Mouse (Mus musculus): ENCODE measurements around the gene Mettl21e. TPM values are rescaled to one million over a fixed set of nuclear protein-coding genes. Genes with fewer than 3 reads are reported as not detected.

Mettl21e gene
- polyA plus RNA-seq, 1 experiment from 2014 or later, result 0.47 TPM

DNA sequence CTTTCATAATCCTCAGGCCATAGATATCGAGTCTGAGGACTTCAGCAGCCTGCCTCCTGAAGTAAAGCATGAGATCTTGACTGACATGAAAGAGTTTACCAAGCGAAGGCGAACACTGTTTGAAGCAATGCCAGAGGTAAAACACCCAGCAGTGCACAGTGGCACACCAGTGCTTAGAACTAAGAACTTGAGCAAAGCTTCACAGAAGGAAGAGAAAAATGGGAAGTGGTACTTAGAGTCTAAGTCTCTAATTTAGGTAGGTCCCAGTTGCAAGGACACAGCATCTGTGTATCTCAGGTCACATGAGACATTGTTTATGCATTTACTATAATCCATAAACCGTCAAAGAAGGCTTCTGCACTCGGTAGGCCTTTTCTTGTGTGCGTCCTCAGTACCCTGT lies 56.9 kb downstream of the Mettl21e start:
- H3K4me2 ChIP-seq (ENCODE audit: low read depth, low read length), result no peak overlapping the region
- no peak overlapping the region for H3K4me3 ChIP-seq (ENCODE audit: low read depth, low read length)
- no peak overlapping the region for H3K27ac ChIP-seq (ENCODE audit: low read length)
- ATAC-seq (ENCODE audit: low read depth), result no peak
- H3K27me3 ChIP-seq (ENCODE audit: control insufficient read depth, insufficient read depth, low read depth, low read length), result no peaks in the 10 kb centered on the region
- H3K4me1 ChIP-seq (ENCODE audit: control insufficient read depth, low read depth, low read length), result no peaks in the 10 kb centered on the region
- no peaks in the 10 kb centered on the region for H3K9me3 ChIP-seq (replicated peaks; ENCODE audit: control insufficient read depth, low read length)
- 75% methylated on average over 6 of the region's 6 CpGs for WGBS (ENCODE audit: insufficient replicate concordance)
- H3K36me3 ChIP-seq (ENCODE audit: control insufficient read depth, insufficient read depth), result peaks cover 7% of the 10 kb centered on the region
- no peak overlapping the region for H3K9ac ChIP-seq (ENCODE audit: low read depth, low read length)

- no peaks in the 10 kb centered on the region for H3K9me3 ChIP-seq (replicated peaks; ENCODE audit: control insufficient read depth, low read length)
- no peak for ATAC-seq (ENCODE audit: low read depth)
- H3K36me3 ChIP-seq (ENCODE audit: control insufficient read depth, insufficient read depth), result peaks cover 5% of the 10 kb centered on the region
- WGBS (ENCODE audit: insufficient replicate concordance), result 51% methylated on average over 6 of the region's 6 CpGs
- no peaks in the 10 kb centered on the region for H3K27me3 ChIP-seq (ENCODE audit: control insufficient read depth, insufficient read depth, low read depth, low read length)
- H3K4me1 ChIP-seq (ENCODE audit: control insufficient read depth, low read depth, low read length), result no peaks in the 10 kb centered on the region
- no peak overlapping the region for H3K27ac ChIP-seq (ENCODE audit: low read length)
- no peak overlapping the region for H3K4me2 ChIP-seq (ENCODE audit: low read depth, low read length)
- H3K9ac ChIP-seq (ENCODE audit: low read depth, low read length), result no peak overlapping the region
- H3K4me3 ChIP-seq (ENCODE audit: low read depth, low read length), result no peak overlapping the region
Observed at GRCm38 (mm10) chr1:44158317-44158716, 60.4 kb downstream of the Mettl21e start.

DNA sequence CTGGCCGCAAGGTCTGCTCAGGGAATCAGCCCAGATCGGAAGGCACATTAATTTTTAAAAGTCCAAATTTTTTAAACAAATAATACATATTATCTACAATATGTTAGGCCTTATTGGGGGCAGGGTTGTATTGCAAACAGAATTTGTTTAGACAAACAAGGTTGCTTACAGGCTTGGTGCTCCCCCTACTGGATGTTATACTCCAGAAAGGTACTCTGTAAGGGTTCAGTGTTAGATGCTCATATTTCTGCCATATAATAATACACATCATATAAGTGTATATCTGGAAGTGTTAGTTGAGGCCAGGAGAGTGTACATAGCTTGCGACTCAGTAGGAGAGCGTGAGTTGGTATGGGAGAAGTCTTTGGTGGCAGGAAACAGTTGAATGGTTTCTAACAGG lies 63.5 kb downstream of the Mettl21e start:
- Histone ChIP-seq H3K27me3 (ENCODE audit: control insufficient read depth, insufficient read depth, low read depth, low read length) (no peaks in the 10 kb centered on the region), H3K36me3 (ENCODE audit: control insufficient read depth, insufficient read depth) (no peaks in the 10 kb centered on the region), H3K4me3 (ENCODE audit: low read depth, low read length) (no peak overlapping the region), H3K4me1 (ENCODE audit: control insufficient read depth, low read depth, low read length) (no peaks in the 10 kb centered on the region), H3K9me3 (replicated peaks; ENCODE audit: control insufficient read depth, low read length) (no peaks in the 10 kb centered on the region), H3K27ac (ENCODE audit: low read length) (no peak overlapping the region), H3K4me2 (ENCODE audit: low read depth, low read length) (no peak overlapping the region), H3K9ac (ENCODE audit: low read depth, low read length) (no peak overlapping the region)
- ATAC-seq (ENCODE audit: low read depth), result no peak
- WGBS (ENCODE audit: insufficient replicate concordance), result 85% methylated on average over 4 of the region's 4 CpGs

Other genes starting within 250 kb of the Mettl21e start
- gene Mettl21c, start 198.9 kb downstream of the Mettl21e start, polyA plus RNA-seq (2015; fragmentation: Nextera tagmentation; extraction: Ambion mirVana), result 0.11 TPM in 1 of 2 replicates, not detected in the other
- gene Gm8251, start 157.0 kb downstream of the Mettl21e start, polyA plus RNA-seq (2015; fragmentation: Nextera tagmentation; extraction: Ambion mirVana), result 0.12 and 0.19 TPM in 2 replicates
- gene Tex30, start 116.5 kb downstream of the Mettl21e start, polyA plus RNA-seq (2015; fragmentation: Nextera tagmentation; extraction: Ambion mirVana), result 35.4 and 44.3 TPM in 2 replicates
- gene Kdelc1, start 100.2 kb downstream of the Mettl21e start, polyA plus RNA-seq (2015; fragmentation: Nextera tagmentation; extraction: Ambion mirVana), result 13.8 and 15.0 TPM in 2 replicates
- gene Bivm, start 100.0 kb downstream of the Mettl21e start, polyA plus RNA-seq (2015; fragmentation: Nextera tagmentation; extraction: Ambion mirVana), result 3.5 and 4.0 TPM in 2 replicates
- gene Ercc5, start 71.2 kb downstream of the Mettl21e start, polyA plus RNA-seq (2015; fragmentation: Nextera tagmentation; extraction: Ambion mirVana), result 4.0 and 4.6 TPM in 2 replicates